Mouse (Mus musculus): ENCODE measurements around the gene Adss. TPM values are rescaled to one million over a fixed set of nuclear protein-coding genes. Genes with fewer than 3 reads are reported as not detected.
A peak's percentile ranks its signal among the peaks of the same experiment; 100 is the strongest.

The Adss gene
- polyA plus RNA-seq, 1 experiment: 70.8 TPM

GRCm38 (mm10) chr1:177768931-177769330, 27.4 kb downstream of the Adss start:
- no peak overlapping the region for H3K27ac ChIP-seq (ENCODE audit: insufficient read depth, low read depth, low read length)
- no peak for TF ChIP-seq CTCF (IDR thresholded peaks at IDR 0.05; ENCODE audit: low read depth, low read length)
- H3K4me1 ChIP-seq (ENCODE audit: control insufficient read depth, insufficient read depth, low read length): no peaks in the 10 kb centered on the region
- H3K4me3 ChIP-seq (ENCODE audit: insufficient read depth, low read length): no peak overlapping the region

DNA sequence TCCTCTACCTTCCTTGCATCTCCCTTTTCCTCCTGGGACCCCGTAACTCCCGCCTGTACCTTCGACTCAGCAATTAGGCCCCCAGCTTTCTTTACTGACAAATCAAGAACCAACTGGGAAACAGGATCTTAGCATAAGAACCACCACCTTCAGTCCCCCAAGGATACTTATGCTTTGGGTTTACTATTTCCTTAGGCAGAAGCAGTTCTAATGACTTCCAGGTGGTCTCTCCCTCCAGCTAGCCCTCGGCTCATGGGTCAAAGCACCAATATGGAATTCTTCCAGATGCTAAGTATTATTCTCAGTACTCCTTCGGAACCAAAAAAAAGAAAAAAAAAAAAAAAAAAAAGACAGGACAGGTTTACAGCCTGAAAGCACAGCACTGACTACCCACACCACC, 39.1 kb downstream of the Adss start:
- no peak for TF ChIP-seq CTCF (IDR thresholded peaks at IDR 0.05; ENCODE audit: low read depth, low read length)
- no peak for TF ChIP-seq POLR2A (IDR thresholded peaks at IDR 0.05; ENCODE audit: borderline replicate concordance, low read depth, low read length)
- no peak overlapping the region for H3K4me3 ChIP-seq (ENCODE audit: insufficient read depth, low read length)
- H3K27ac ChIP-seq (ENCODE audit: insufficient read depth, low read depth, low read length): no peak overlapping the region
- H3K4me1 ChIP-seq (ENCODE audit: control insufficient read depth, insufficient read depth, low read length): no peaks in the 10 kb centered on the region

DNA sequence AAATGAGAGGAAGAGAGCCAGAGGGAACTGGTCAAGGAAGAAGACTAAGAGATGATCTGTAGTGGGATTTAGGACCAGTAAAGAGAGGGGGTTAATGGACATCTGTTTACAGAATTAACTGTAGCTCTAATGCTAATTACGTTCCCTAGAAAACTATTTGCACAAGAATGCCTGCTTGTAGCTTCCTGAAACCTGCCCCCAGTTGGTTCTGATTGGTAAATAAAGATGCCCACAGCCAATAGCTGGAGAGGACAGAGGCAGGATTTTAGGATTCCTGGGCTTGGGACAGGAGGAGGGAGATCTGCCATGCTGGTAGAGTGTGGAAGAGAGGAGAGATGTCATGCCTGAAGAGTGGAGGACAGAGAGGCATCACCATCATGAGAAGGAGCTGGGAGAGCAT, 42.8 kb downstream of the Adss start:
- no peak overlapping the region for H3K4me3 ChIP-seq (ENCODE audit: insufficient read depth, low read length)
- H3K27ac ChIP-seq (ENCODE audit: insufficient read depth, low read depth, low read length): no peak overlapping the region
- H3K4me1 ChIP-seq (ENCODE audit: control insufficient read depth, insufficient read depth, low read length): no peaks in the 10 kb centered on the region
- TF ChIP-seq POLR2A (IDR thresholded peaks at IDR 0.05; ENCODE audit: borderline replicate concordance, low read depth, low read length): no peak
- no peak for TF ChIP-seq CTCF (IDR thresholded peaks at IDR 0.05; ENCODE audit: low read depth, low read length)

DNA sequence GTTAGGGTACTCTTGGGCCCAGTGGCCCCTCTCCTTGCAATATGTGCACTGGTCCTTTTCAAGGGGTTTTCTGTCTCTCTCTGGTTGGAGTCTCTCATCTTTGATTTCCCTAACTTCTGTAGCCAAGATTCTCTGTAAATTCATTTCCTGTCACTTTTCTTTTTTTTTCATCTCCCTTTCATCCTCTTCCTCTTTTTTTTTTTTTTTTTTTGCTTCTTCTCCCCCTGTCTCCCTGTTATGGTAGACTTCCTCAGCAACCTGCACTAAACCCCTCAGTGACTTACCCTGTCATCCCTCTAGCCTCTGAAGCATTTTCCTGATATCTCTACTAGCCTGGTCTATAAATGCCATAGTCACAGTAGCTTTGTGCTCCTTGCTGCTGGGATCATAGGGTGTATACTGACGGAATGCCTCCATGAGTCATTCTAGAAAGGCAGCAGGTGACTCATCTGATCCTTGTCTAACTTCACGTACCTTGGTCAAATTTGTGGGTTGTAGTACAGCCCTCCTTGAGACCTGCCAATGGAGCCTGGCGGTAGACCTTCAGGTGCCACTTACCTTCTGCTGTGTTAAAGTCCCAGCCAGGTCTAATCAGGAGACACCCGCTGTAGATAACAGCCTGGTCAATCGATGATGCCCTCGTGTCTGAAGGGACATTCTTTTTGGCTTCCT, 48.3 kb downstream of the Adss start:
- H3K27ac ChIP-seq (ENCODE audit: insufficient read depth, low read depth, low read length): no peak overlapping the region
- H3K4me3 ChIP-seq (ENCODE audit: insufficient read depth, low read length): no peak overlapping the region
- H3K4me1 ChIP-seq (ENCODE audit: control insufficient read depth, insufficient read depth, low read length): peaks cover 6% of the 10 kb centered on the region
- no peak for TF ChIP-seq POLR2A (IDR thresholded peaks at IDR 0.05; ENCODE audit: borderline replicate concordance, low read depth, low read length)
- TF ChIP-seq CTCF (IDR thresholded peaks at IDR 0.05; ENCODE audit: low read depth, low read length): no peak

DNA sequence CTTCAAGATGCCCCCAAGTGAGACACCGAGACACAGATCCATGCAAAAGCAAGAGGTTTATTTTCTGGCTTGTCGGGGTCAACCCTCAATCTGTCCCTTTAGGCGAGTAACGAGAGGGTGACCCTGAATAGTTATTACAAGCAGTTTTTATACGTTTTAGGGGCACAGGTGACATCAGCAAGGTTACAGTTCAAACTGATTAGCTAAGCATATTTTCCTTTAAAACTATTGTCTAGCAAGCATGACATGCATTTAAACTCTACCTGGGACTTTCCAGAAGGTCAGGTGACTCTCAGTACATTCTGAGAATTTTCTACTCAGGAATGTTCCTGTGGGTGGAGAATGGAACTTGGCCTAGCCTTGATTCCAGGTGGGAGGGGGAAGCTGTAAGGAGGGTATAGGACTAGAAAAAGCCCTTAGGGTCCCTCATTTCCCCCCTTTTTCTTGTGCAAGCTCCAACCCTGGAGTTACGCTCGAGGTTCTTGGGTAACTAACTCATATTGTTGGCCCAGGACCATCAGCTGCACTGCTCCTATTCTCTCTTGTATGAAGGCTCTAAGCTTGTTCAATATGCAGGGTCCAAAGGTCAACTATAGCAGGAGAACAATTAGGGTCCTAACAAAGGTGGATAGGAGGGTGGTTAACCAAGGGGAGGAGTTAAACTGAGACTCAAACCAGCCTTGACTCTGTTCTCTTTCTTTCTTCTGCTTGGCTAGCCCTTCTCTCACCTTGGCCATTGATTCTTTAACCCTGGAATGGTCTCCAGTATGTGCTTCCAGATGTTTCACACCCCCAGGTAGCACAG, 51.6 kb downstream of the Adss start:
- Histone ChIP-seq H3K4me3 (ENCODE audit: insufficient read depth, low read length) (no peak overlapping the region), H3K4me1 (ENCODE audit: control insufficient read depth, insufficient read depth, low read length) (peaks cover 10% of the 10 kb centered on the region), H3K27ac (ENCODE audit: insufficient read depth, low read depth, low read length) (no peak overlapping the region)
- no peak for TF ChIP-seq POLR2A (IDR thresholded peaks at IDR 0.05; ENCODE audit: borderline replicate concordance, low read depth, low read length)
- TF ChIP-seq CTCF (IDR thresholded peaks at IDR 0.05; ENCODE audit: low read depth, low read length): no peak

DNA sequence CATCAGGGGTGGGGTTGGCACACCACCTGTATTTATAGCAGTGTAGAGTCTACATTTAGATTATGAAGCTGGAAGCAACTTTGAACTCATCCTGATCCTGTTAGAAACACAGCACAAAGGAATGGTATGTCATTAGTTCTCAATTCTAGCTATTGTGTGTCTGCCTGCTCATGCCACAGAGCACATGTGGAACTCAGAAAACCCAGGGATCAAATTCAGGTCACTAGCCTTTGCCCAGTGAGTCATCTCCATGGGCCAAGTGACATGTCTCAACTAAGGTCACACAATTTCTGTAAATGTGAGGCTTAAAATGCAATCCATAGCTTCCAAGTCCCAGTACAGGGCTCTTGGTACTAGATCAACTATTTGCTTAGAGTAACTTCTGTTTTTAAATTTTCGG, 54.2 kb downstream of the Adss start:
- peaks cover 10% of the 10 kb centered on the region for H3K4me1 ChIP-seq (ENCODE audit: control insufficient read depth, insufficient read depth, low read length)
- H3K27ac ChIP-seq (ENCODE audit: insufficient read depth, low read depth, low read length): no peak overlapping the region
- H3K4me3 ChIP-seq (ENCODE audit: insufficient read depth, low read length): no peak overlapping the region
- TF ChIP-seq POLR2A (IDR thresholded peaks at IDR 0.05; ENCODE audit: borderline replicate concordance, low read depth, low read length): no peak
- TF ChIP-seq CTCF (IDR thresholded peaks at IDR 0.05; ENCODE audit: low read depth, low read length): no peak

GRCm38 (mm10) chr1:177740707-177741106, 55.6 kb downstream of the Adss start:
- TF ChIP-seq CTCF (IDR thresholded peaks at IDR 0.05; ENCODE audit: low read depth, low read length): no peak
- TF ChIP-seq POLR2A (IDR thresholded peaks at IDR 0.05; ENCODE audit: borderline replicate concordance, low read depth, low read length): no peak

GRCm38 (mm10) chr1:177737505-177738105, 58.7 kb downstream of the Adss start:
- peak overlapping the region; percentile 78 for H3K27ac ChIP-seq (ENCODE audit: insufficient read depth, low read depth, low read length)
- H3K4me3 ChIP-seq (ENCODE audit: insufficient read depth, low read length): peak overlapping the region; percentile 14; the same call in 1 of the 2 replicates
- peaks cover 13% of the 10 kb centered on the region for H3K4me1 ChIP-seq (ENCODE audit: control insufficient read depth, insufficient read depth, low read length)
- TF ChIP-seq POLR2A (IDR thresholded peaks at IDR 0.05; ENCODE audit: borderline replicate concordance, low read depth, low read length) (no peak), CTCF (IDR thresholded peaks at IDR 0.05; ENCODE audit: low read depth, low read length) (no peak)

More at GRCm38 (mm10) chr1:177740707-177741106, 55.6 kb downstream of the Adss start:
- Histone ChIP-seq H3K4me3 (ENCODE audit: insufficient read depth, low read length) (no peak overlapping the region), H3K27ac (ENCODE audit: insufficient read depth, low read depth, low read length) (no peak overlapping the region), H3K4me1 (ENCODE audit: control insufficient read depth, insufficient read depth, low read length) (peaks cover 13% of the 10 kb centered on the region)

GRCm38 (mm10) chr1:177731973-177732372, 64.3 kb downstream of the Adss start:
- Histone ChIP-seq H3K27ac (ENCODE audit: insufficient read depth, low read depth, low read length) (peak overlapping the region; percentile 49), H3K4me1 (ENCODE audit: control insufficient read depth, insufficient read depth, low read length) (peaks cover 27% of the 10 kb centered on the region), H3K4me3 (ENCODE audit: insufficient read depth, low read length) (no peak overlapping the region)
- TF ChIP-seq CTCF (IDR thresholded peaks at IDR 0.05; ENCODE audit: low read depth, low read length) (no peak), POLR2A (IDR thresholded peaks at IDR 0.05; ENCODE audit: borderline replicate concordance, low read depth, low read length) (no peak)
